Mouse (Mus musculus) spleen, adult 2 months (tissue): ENCODE results near the gene Mettl7a3. TPM values are rescaled to one million over a fixed set of nuclear protein-coding genes. Genes with fewer than 3 reads are reported as not detected.
"Not testable (repeated sequence)": the region's sequence is repeated elsewhere in the genome, so short reads cannot be mapped to it uniquely, and the experiment has no call there.

ENCODE experiments used
- DNase-seq, 2 experiments: peaks; one replicate each; pipeline versions ENCODE4 v3.0.0 to v3.0.0-alpha.2; 2012 to 2021; ENCODE audit warnings: low spot score in 2 of 2, low read depth in 1 of 2
- H3K27ac ChIP-seq: fragments of 200-500 bp; 2 replicates; pipeline ENCODE4 v1.5.1; 2012; ENCODE audit warnings: low read length, inconsistent platforms; ENCODE audit not compliant: insufficient read depth
- H3K27me3 ChIP-seq: fragments of 200-500 bp; 2 replicates; pipeline ENCODE4 v1.6.1; 2012; ENCODE audit warnings: mild to moderate bottlenecking, moderate library complexity, low read length, inconsistent platforms; ENCODE audit not compliant: control insufficient read depth, insufficient read depth
- H3K36me3 ChIP-seq: fragments of 200-500 bp; 2 replicates; pipeline ENCODE4 v1.6.1; 2012; ENCODE audit warnings: mild to moderate bottlenecking, low read length, inconsistent platforms; ENCODE audit not compliant: control insufficient read depth, insufficient read depth
- H3K4me1 ChIP-seq: fragments of 200-500 bp; 2 replicates; pipeline ENCODE4 v1.6.1; 2011; ENCODE audit warnings: inconsistent platforms; ENCODE audit not compliant: control insufficient read depth, insufficient read depth, insufficient read length
- H3K4me3 ChIP-seq: fragments of 200-500 bp; 2 replicates; pipeline ENCODE4 v1.5.1; 2011; ENCODE audit warnings: mild to moderate bottlenecking, inconsistent platforms; ENCODE audit not compliant: insufficient read depth, insufficient read length; ENCODE audit errors: extremely low read depth
- CTCF ChIP-seq: fragments of 200-500 bp; IDR thresholded peaks from 2 replicates; pipeline ENCODE4 v1.5.1; 2011; ENCODE audit warnings: mild to moderate bottlenecking, inconsistent platforms; ENCODE audit not compliant: insufficient read depth, insufficient read length, insufficient replicate concordance; ENCODE audit errors: extremely low read depth
- POLR2A ChIP-seq: fragments of 200-500 bp; IDR thresholded peaks from 2 replicates; pipeline ENCODE4 v1.6.1; 2011; ENCODE audit warnings: low read depth, low read length, inconsistent platforms
- WGBS: fragments of 180-500 bp; shearing (Covaris S2); methylation state at CpG from one replicate; pipeline ENCODE4 v1.1.7; 2018; 5-methylcytosine and 5-hydroxymethylcytosine counted together
- polyA plus RNA-seq: library from polyadenylated mRNA; depleted of rRNA; stranded (reverse); fragments of >200 nt; gene quantifications from 2 replicates; pipeline ENCODE4 v1.2.3, GENCODE M21; 2012

Mettl7a3 gene
- polyA plus RNA-seq, 1 experiment, result 0.08 TPM

- not testable (repeated sequence) for H3K4me3 ChIP-seq, H3K27ac ChIP-seq, H3K36me3 ChIP-seq, H3K4me1 ChIP-seq, H3K27me3 ChIP-seq
- WGBS, result 31% methylated on average over 10 of the region's 10 CpGs
- peak; percentile 11 to 71 for DNase-seq
Measured at GRCm38 (mm10) chr15:100337847-100338246, 3.1 kb downstream of the Mettl7a3 start.

- DNase-seq, H3K4me1 ChIP-seq, H3K4me3 ChIP-seq, H3K27me3 ChIP-seq, H3K27ac ChIP-seq, H3K36me3 ChIP-seq: not testable (repeated sequence)
- 85% methylated on average over 4 of the region's 5 CpGs for WGBS
Measured at GRCm38 (mm10) chr15:100341314-100341980, 6.7 kb downstream of the Mettl7a3 start.

GRCm38 (mm10) chr15:100345484-100345883, 10.8 kb downstream of the Mettl7a3 start:
- Histone ChIP-seq H3K4me3 (no peak overlapping the region), H3K36me3 (no peaks in the 10 kb centered on the region), H3K27ac (no peak overlapping the region), H3K4me1 (no peaks in the 10 kb centered on the region), H3K27me3 (no peaks in the 10 kb centered on the region)
- TF ChIP-seq CTCF, result no peak
- TF ChIP-seq POLR2A, result no peak
- DNase-seq, result no peak

GRCm38 (mm10) chr15:100346761-100347160, 12.0 kb downstream of the Mettl7a3 start:
- Histone ChIP-seq H3K4me3 (no peak overlapping the region), H3K36me3 (no peaks in the 10 kb centered on the region), H3K27ac (no peak overlapping the region), H3K27me3 (no peaks in the 10 kb centered on the region), H3K4me1 (no peaks in the 10 kb centered on the region)
- 91% methylated on average over 14 of the region's 14 CpGs for WGBS
- TF ChIP-seq POLR2A, result no peak
- DNase-seq, result no peak

GRCm38 (mm10) chr15:100349496-100349895, 14.8 kb downstream of the Mettl7a3 start:
- DNase-seq, result no peak
- H3K4me1 ChIP-seq, result no peaks in the 10 kb centered on the region
- H3K36me3 ChIP-seq, result no peaks in the 10 kb centered on the region
- H3K27me3 ChIP-seq, result no peaks in the 10 kb centered on the region
- TF ChIP-seq CTCF (no peak), POLR2A (no peak)
- no peak overlapping the region for H3K4me3 ChIP-seq
- no peak overlapping the region for H3K27ac ChIP-seq
- 70% methylated on average over 2 of the region's 2 CpGs for WGBS

- Histone ChIP-seq H3K4me3 (no peak overlapping the region), H3K4me1 (no peaks in the 10 kb centered on the region), H3K27ac (no peak overlapping the region), H3K27me3 (no peaks in the 10 kb centered on the region), H3K36me3 (no peaks in the 10 kb centered on the region)
- DNase-seq, result no peak
- no peak for TF ChIP-seq POLR2A
- no peak for TF ChIP-seq CTCF
- WGBS, result 78% methylated on average over 6 of the region's 6 CpGs
Measured at GRCm38 (mm10) chr15:100351501-100352060, 16.9 kb downstream of the Mettl7a3 start.

GRCm38 (mm10) chr15:100352711-100353250, 18.1 kb downstream of the Mettl7a3 start, which contains the start of the genes Methig1 and Mettl7a2:
Methig1 (plus strand) TSS chr15:100353149.
Mettl7a2 (plus strand) TSS chr15:100353200.
- no peak for DNase-seq
- Histone ChIP-seq H3K36me3 (no peaks in the 10 kb centered on the region), H3K4me1 (no peaks in the 10 kb centered on the region), H3K27ac (no peak within 1 kb of the TSS), H3K27me3 (no peaks in the 10 kb centered on the region), H3K4me3 (no peak within 1 kb of the TSS)
- WGBS, result 90% methylated on average over 10 of the region's 10 CpGs
- TF ChIP-seq POLR2A (no peak), CTCF (no peak)

GRCm38 (mm10) chr15:100353399-100353798, 18.7 kb downstream of the Mettl7a3 start:
- H3K36me3 ChIP-seq, H3K27ac ChIP-seq, H3K27me3 ChIP-seq, DNase-seq, H3K4me3 ChIP-seq, H3K4me1 ChIP-seq: not testable (repeated sequence)
- 90% methylated on average over 22 of the region's 22 CpGs for WGBS
